Mouse (Mus musculus) heart, adult 2 months (tissue): ENCODE measurements around the gene Trim38.

Experiments used
- CTCF ChIP-seq: fragments of 200-600 bp; IDR thresholded peaks from 2 replicates; pipeline ENCODE4 v1.8.1; 2022; ENCODE audit warnings: antibody characterized with exemption, mild to moderate bottlenecking, moderate library complexity
- EP300 ChIP-seq: fragments of 200-500 bp; IDR thresholded peaks from 2 replicates; pipeline ENCODE4 v1.6.1; 2011; ENCODE audit warnings: low read depth, low read length, control low read depth; ENCODE audit not compliant: insufficient read depth

GRCm38 (mm10) chr13:23826606-23827005, 56.9 kb downstream of the Trim38 start:
- TF ChIP-seq CTCF (no peak), EP300 (no peak)
